Mouse (Mus musculus) lung, embryonic 14.5 days (tissue): ENCODE results near the gene March5. TPM values are rescaled to one million over a fixed set of nuclear protein-coding genes. Genes with fewer than 3 reads are reported as not detected.
"Not testable (repeated sequence)": the region's sequence is repeated elsewhere in the genome, so short reads cannot be mapped to it uniquely, and the experiment has no call there.

Experiments
- ATAC-seq: fragments of 200-750 bp; cut with Nextera tagmentation; 2 replicates; pipeline ENCODE4 v1.8.0; 2017; ENCODE audit warnings: mild to moderate bottlenecking, moderate TSS enrichment, moderate library complexity; ENCODE audit not compliant: insufficient read depth
- DNase-seq: peaks from one replicate; pipeline ENCODE4 v3.0.0-alpha.2; 2015
- H3K27ac ChIP-seq: fragments of 300-500 bp; sonication (generic); 2 replicates; pipeline ENCODE4 v1.5.1; 2014; ENCODE audit warnings: low read depth, mild to moderate bottlenecking, moderate library complexity
- H3K27me3 ChIP-seq: fragments of 300-500 bp; sonication (generic); 2 replicates; pipeline ENCODE4 v1.6.1; 2014; ENCODE audit warnings: low read length, control low read depth; ENCODE audit not compliant: insufficient read depth
- H3K36me3 ChIP-seq: fragments of 300-500 bp; sonication (generic); 2 replicates; pipeline ENCODE4 v1.6.1; 2014; ENCODE audit warnings: control low read depth; ENCODE audit not compliant: insufficient read depth
- H3K4me1 ChIP-seq: fragments of 300-500 bp; sonication (generic); 2 replicates; pipeline ENCODE4 v1.6.1; 2014; ENCODE audit warnings: antibody characterized with exemption, control low read depth; ENCODE audit not compliant: insufficient read depth
- H3K4me2 ChIP-seq: fragments of 300-500 bp; sonication (generic); 2 replicates; pipeline ENCODE4 v1.6.1; 2014; ENCODE audit warnings: mild to moderate bottlenecking
- H3K4me3 ChIP-seq: fragments of 300-500 bp; sonication (generic); 2 replicates; pipeline ENCODE4 v1.5.1; 2014; ENCODE audit warnings: low read depth, low read length
- H3K9ac ChIP-seq: fragments of 300-500 bp; sonication (generic); 2 replicates; pipeline ENCODE4 v1.6.1; 2014
- H3K9me3 ChIP-seq: fragments of 300-500 bp; sonication (generic); 2 replicates; pipeline ENCODE4 v1.6.1; 2016; ENCODE audit warnings: low read depth, low read length, control low read depth
- CTCF ChIP-seq: IDR thresholded peaks from 2 replicates; pipeline ENCODE4 v1.5.1; 2016; ENCODE audit warnings: antibody characterized with exemption, low read depth
- WGBS: fragments of 180-500 bp; shearing (Covaris S2); extraction: QIAGEN DNeasy Blood & Tissue Kit; methylation state at CpG from one replicate; pipeline ENCODE4 v1.1.7; 2014; 5-methylcytosine and 5-hydroxymethylcytosine counted together
- polyA plus RNA-seq: library from polyadenylated mRNA; unstranded; fragments of >200 nt; fragmentation: Nextera tagmentation; extraction: Ambion mirVana; gene quantifications from 2 replicates; pipeline ENCODE4 v1.2.1, GENCODE M21; 2014

March5 gene
- polyA plus RNA-seq, 1 experiment from 2014 or later, result 113 TPM

DNA sequence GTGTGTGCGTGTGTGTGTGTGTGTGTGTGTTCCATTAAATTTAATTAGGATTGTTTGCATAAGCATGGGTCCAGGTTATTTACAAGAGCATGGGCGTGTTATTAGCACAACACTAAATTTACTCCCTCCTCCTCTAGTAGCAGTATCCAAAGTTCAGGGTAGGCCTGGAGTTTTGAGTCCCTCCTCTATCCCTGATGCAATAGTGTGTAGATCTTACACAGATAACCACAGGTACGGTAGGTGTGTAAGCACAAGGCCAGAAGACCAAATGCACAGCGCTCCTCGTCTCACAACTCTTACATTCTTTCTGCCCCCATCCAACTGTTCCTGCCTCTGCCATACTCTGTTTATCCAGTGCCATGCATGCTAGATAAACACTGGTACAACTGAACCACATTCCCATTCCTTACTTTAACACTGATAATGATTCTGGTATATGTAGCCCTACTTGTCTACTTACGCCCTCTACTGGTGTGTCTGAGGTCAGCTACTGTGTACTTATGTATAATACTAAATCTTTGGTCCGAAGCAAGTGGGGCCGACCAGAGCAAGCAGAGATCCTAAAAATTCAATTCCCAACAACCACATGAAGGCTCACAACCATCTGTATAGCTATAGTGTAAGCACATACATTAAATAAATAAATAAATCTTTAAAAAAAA, 2.3 kb downstream of the March5 start:
- H3K27ac ChIP-seq, result no peak overlapping the region
- peak; percentile 35 for DNase-seq
- H3K9ac ChIP-seq, result 0 out of 2 replicates have a peak overlapping the region, but pooled peaks have one; percentile 98
- WGBS, result 80% methylated on average over 8 of the region's 8 CpGs
- TF ChIP-seq CTCF, result peak; percentile 42
- ATAC-seq, result no peak
- H3K36me3 ChIP-seq, result peaks cover 34% of the 10 kb centered on the region
- H3K4me2 ChIP-seq, result peak overlapping the region; percentile 94
- H3K27me3 ChIP-seq, result no peaks in the 10 kb centered on the region
- no peaks in the 10 kb centered on the region for H3K9me3 ChIP-seq
- H3K4me1 ChIP-seq, result peaks cover 12% of the 10 kb centered on the region
- H3K4me3 ChIP-seq, result peak overlapping the region; percentile 99; the same call in 1 of the 2 replicates

DNA sequence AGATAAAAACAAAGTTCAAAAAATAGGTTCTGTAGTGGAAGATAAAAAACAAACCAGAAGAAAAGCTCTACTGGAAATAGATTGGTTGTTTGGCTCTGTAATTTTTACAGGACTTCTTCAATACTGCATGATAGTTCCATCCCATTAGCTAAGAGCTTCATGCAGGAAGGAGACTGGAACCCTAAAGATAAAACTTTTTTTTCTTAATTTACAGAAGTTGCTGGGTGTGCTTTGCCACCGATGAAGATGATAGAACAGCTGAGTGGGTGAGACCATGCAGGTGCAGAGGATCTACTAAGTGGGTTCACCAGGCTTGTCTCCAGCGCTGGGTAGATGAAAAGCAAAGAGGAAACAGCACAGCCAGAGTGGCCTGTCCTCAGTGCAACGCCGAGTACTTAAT, 3.1 kb downstream of the March5 start:
- peaks cover 14% of the 10 kb centered on the region for H3K4me1 ChIP-seq
- H3K9me3 ChIP-seq, result no peaks in the 10 kb centered on the region
- ATAC-seq (no peak), DNase-seq (no peak)
- no peak overlapping the region for H3K4me2 ChIP-seq
- peaks cover 38% of the 10 kb centered on the region for H3K36me3 ChIP-seq
- H3K27ac ChIP-seq, result no peak overlapping the region
- no peaks in the 10 kb centered on the region for H3K27me3 ChIP-seq
- no peak overlapping the region for H3K9ac ChIP-seq
- TF ChIP-seq CTCF, result no peak
- H3K4me3 ChIP-seq, result no peak overlapping the region
- 97% methylated on average over 4 of the region's 4 CpGs for WGBS

- WGBS, result 84% methylated on average over 3 of the region's 3 CpGs
- TF ChIP-seq CTCF, result no peak
- ATAC-seq, result no peak
Observed at GRCm38 (mm10) chr19:37211416-37211815, 4.1 kb downstream of the March5 start.

GRCm38 (mm10) chr19:37214711-37215110, 7.4 kb downstream of the March5 start:
- H3K4me1 ChIP-seq, result 0 out of 2 replicates have a peak, but pooled peaks cover 4% of the 10 kb centered on the region
- H3K27me3 ChIP-seq, result no peaks in the 10 kb centered on the region
- peak; percentile 75 for DNase-seq
- no peaks in the 10 kb centered on the region for H3K9me3 ChIP-seq
- H3K4me2 ChIP-seq, result no peak overlapping the region
- WGBS, result 25% methylated on average over 2 of the region's 2 CpGs
- ATAC-seq, result no peak
- no peak for TF ChIP-seq CTCF
- H3K27ac ChIP-seq, result no peak overlapping the region
- no peak overlapping the region for H3K9ac ChIP-seq
- peaks cover 69% of the 10 kb centered on the region for H3K36me3 ChIP-seq
- H3K4me3 ChIP-seq, result no peak overlapping the region

More at GRCm38 (mm10) chr19:37211416-37211815, 4.1 kb downstream of the March5 start:
- Histone ChIP-seq H3K27ac (no peak overlapping the region), H3K36me3 (peaks cover 42% of the 10 kb centered on the region), H3K27me3 (no peaks in the 10 kb centered on the region), H3K4me2 (no peak overlapping the region), H3K4me3 (no peak overlapping the region), H3K9me3 (no peaks in the 10 kb centered on the region), H3K9ac (no peak overlapping the region), H3K4me1 (peaks cover 14% of the 10 kb centered on the region)
- DNase-seq, result no peak

GRCm38 (mm10) chr19:37225197-37225862, 18.0 kb downstream of the March5 start:
- 84% methylated on average over 6 of the region's 6 CpGs for WGBS
- H3K4me2 ChIP-seq, result no peak overlapping the region
- no peak overlapping the region for H3K4me3 ChIP-seq
- H3K27ac ChIP-seq, result no peak overlapping the region
- TF ChIP-seq CTCF, result no peak
- no peaks in the 10 kb centered on the region for H3K4me1 ChIP-seq
- DNase-seq, result no peak
- H3K36me3 ChIP-seq, result peaks cover 23% of the 10 kb centered on the region
- no peak overlapping the region for H3K9ac ChIP-seq
- no peaks in the 10 kb centered on the region for H3K27me3 ChIP-seq
- H3K9me3 ChIP-seq, result no peaks in the 10 kb centered on the region
- ATAC-seq, result no peak

DNA sequence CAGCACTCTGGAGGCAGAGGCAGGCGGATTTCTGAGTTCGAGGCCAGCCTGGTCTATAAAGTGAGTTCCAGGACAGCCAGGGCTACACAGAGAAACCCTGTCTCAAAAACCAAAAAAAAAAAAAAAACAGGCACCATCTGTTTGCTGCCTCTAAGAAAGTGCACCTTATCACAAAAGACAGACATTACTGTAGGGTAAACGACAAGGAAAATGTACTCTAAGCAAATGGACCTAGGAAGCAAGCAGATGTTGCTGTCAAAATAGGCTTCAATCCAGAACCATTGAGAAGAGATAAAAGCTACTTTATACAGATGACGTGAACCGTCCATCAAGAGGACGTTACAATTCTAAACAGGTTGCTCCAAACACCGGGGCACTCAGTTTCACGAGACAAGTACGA, 25.3 kb downstream of the March5 start:
- not testable (repeated sequence) for H3K27ac ChIP-seq, H3K9ac ChIP-seq, H3K9me3 ChIP-seq, H3K4me2 ChIP-seq, DNase-seq, ATAC-seq, H3K4me1 ChIP-seq, H3K4me3 ChIP-seq, H3K36me3 ChIP-seq
- peaks cover 26% of the 10 kb centered on the region for H3K27me3 ChIP-seq
- 72% methylated on average over 9 of the region's 9 CpGs for WGBS

GRCm38 (mm10) chr19:37233561-37234539, 26.5 kb downstream of the March5 start:
- H3K4me1 ChIP-seq, result no peaks in the 10 kb centered on the region; the same call in 1 of the 2 replicates
- peak overlapping the region; percentile 36 for H3K4me3 ChIP-seq
- H3K9ac ChIP-seq, result no peak overlapping the region; the same call in 1 of the 2 replicates
- peak; percentile 32 for DNase-seq
- H3K27ac ChIP-seq, result no peak overlapping the region
- no peaks in the 10 kb centered on the region for H3K36me3 ChIP-seq
- 5% methylated on average over 63 of the region's 63 CpGs for WGBS
- H3K9me3 ChIP-seq, result no peaks in the 10 kb centered on the region
- H3K4me2 ChIP-seq, result peak overlapping the region; percentile 58
- peaks cover 26% of the 10 kb centered on the region for H3K27me3 ChIP-seq
- TF ChIP-seq CTCF, result peak; percentile 18; the same call in 1 of the 2 replicates
- no peak for ATAC-seq
